Mouse (Mus musculus) lung, postnatal 4 days (tissue): ENCODE measurements around the gene Als2cr12.
"Not testable (repeated sequence)": the region's sequence is repeated elsewhere in the genome, so short reads cannot be mapped to it uniquely, and the experiment has no call there.

ENCODE experiments used
- DNase-seq, 2 experiments: peaks; one replicate each; pipeline ENCODE4 v3.0.0; 2021

Gene Als2cr12

GRCm38 (mm10) chr1:58678412-58678811 lies 17.4 kb downstream of the Als2cr12 start:
- not testable (repeated sequence) for DNase-seq

DNA sequence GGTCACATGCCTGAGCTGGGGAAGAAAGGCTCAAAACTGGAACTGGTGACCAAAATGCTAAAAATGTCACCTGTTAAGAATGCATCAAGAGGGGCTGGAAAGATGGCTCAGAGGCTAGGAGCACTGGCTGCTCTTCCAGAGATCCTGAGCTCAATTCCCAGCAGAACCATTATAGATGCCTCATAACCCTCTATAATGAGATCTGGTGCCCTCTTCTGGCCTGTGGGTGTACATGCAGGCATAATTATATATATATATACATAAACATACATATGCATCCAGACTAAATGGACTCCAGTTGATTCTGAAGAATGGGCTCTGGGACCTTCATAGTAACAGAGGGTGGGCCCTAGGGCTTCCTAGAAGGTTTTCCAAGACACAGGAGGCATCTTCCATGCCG lies 18.2 kb downstream of the Als2cr12 start:
- peak in 1 of 2 experiments; percentile 53 for DNase-seq

DNA sequence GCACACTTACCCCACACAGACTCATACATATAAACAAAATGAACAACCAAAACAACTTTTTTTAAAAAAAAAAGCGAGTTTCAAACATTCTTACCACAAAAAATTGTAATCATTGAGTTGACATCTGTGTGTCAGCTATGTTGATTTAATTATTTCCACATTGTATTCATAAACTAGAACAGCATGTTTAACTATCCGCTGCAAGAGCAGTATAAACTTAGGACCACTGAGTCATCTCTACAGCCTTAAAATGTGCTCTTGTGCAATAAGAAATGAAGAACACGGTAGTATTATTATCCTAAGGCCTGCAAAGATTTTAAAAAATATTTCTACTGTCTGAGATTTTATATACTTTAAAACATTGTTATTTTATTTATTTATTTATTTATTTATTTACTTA lies 20.8 kb downstream of the Als2cr12 start:
- DNase-seq: no peak

DNA sequence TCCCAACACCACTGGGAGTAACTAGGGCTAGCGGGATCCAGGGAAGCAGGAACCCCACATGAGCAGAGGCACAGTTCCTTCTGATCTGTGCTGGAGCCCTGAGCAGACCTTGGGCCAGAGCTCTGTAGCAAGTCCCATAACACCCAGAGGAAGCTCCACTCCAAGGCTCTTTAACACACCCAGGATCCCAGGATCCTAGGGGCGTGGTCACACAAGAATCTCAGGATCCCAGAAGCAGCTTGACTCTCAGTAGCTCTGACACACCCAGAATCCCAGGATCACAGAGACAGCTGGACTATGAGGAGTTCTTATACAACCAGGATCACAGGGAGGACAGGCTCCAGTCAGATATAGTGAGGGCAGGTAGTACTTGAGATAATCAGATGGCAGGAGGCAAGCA lies 23.7 kb downstream of the Als2cr12 start:
- no peak for DNase-seq

GRCm38 (mm10) chr1:58669635-58670034 lies 26.2 kb downstream of the Als2cr12 start:
- DNase-seq: not testable (repeated sequence)

DNA sequence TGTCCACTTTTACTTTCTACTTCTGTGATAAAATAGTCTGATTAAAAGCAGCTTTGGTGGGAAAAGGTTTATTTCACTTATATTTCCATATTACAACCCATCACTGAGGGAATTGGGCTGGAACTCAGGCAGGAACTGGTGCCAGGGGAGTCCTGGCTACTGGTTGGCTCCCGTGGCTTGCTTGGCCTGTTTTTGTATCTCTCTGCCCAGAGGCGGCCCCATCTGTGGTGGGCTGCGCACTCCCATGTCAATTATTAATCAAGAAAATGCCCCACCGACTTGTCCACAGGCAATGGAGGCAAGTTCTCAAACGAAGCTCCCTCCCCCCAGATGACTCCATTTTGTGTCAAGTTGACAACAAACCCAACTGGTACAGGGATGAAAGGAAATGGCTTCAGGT lies 27.6 kb downstream of the Als2cr12 start:
- DNase-seq: no peak

DNA sequence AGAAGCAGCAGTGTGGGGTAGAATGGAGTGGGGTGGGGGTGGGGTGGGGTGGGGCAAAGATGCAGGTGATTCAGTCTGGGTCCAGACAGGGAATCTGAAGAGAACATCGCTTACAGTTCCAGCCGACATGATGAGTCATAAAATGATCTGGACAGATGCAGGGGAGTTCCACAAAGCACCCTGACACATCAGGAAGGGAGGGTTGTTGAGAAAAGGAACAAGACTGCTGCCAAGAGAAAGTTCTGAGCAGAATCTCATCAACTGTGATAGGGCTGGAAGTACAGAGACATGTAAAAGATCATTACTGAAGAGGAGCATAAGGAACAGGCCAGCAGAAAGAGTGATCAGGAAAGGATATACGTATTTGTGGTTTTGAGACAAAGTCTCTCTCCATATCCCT lies 32.4 kb downstream of the Als2cr12 start:
- not testable (repeated sequence) for DNase-seq

DNA sequence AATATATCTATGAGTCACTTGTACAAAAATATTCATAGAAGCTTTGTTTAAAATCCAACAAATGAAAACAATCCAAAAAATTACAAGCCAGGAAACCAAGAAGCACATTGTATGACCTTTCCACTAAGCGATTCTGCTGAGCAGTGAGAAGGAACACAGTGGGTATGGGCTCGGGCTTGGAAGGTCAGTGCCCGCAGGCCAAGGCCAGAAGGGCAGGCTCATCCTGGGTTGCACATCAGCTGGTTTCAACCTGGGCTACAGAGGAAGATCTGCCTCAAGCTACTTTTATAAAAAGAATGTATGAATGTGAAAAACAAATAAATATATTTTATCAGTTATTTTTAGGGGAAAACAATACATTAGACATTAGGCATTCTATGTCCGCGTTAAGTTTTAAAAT lies 33.1 kb downstream of the Als2cr12 start:
- not testable (repeated sequence) for DNase-seq

DNA sequence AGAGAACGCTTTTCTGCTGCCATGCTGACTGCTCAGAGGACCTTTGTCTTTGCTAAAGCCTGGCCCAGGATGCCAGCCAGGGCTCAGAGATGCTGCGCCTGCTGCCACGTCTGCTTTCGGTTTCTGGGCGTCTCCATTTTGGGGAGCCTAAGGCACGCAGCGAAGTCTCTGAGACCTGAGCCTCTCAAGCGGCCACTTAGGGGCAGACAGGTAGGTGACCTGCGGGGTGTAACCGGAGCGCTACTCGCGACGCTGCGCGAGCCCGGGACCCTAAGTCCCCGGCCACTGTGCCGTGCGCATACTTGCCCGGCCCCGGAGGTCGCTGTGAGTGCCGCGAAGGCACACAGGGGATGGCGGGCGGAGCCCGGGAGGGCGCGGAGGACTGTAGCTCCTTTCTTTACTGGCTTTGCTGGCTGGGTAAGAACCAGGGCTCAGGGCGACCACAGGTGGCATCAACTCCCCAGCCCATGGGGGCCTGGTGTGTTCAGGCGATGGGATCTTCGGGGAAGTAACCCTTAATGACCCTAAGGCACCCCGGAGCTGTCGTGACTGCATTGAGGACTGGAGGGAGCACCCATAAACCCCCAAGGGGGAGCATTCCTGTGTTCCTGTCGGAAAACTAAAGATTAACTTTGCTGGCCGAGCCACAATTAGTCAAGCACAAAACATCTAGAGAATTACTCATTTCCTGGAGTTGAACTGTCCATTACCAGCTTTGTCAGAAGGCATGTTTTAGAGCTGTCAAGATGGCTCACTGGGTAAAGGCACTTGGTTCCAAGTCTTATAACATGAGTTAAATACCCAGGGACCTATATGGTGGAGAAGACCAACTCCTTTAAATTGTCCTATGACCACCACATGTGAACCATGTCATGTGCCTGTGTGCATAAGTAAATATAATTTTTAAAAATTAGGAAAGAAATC lies 43.0 kb downstream of the Als2cr12 start:
- DNase-seq: peak; percentile 77 to 79

- DNase-seq: not testable (repeated sequence)
These were observed 44.0 kb downstream of the Als2cr12 start for GRCm38 (mm10) chr1:58651571-58652456.

- DNase-seq: not testable (repeated sequence)
These were observed 66.9 kb downstream of the Als2cr12 start for GRCm38 (mm10) chr1:58628847-58629246.

GRCm38 (mm10) chr1:58621996-58622748 lies 73.6 kb downstream of the Als2cr12 start:
- DNase-seq: peak; percentile 26 to 68

DNA sequence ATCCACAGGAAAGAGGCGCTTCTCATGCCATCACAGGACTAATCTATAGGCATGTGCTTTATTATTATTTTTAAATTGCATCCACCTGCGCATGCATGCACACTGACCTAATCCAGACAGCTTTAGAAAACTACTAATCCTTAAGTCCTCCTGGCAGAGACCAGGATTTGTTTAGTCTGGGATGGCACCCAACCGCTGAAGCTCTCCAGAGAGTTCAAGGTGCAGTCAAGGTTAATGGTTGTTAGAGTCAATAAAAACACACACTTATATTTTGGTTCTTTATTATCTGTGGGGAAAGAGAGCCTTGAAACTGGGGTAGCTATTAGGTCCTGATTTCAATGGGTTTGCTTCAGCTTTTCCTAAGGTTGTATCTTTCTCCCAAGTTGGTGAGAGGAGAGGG lies 74.5 kb downstream of the Als2cr12 start:
- DNase-seq: no peak

- DNase-seq: no peak
These were observed 77.0 kb downstream of the Als2cr12 start for GRCm38 (mm10) chr1:58618766-58619165.

GRCm38 (mm10) chr1:58617978-58618668 lies 77.7 kb downstream of the Als2cr12 start:
- no peak for DNase-seq

DNA sequence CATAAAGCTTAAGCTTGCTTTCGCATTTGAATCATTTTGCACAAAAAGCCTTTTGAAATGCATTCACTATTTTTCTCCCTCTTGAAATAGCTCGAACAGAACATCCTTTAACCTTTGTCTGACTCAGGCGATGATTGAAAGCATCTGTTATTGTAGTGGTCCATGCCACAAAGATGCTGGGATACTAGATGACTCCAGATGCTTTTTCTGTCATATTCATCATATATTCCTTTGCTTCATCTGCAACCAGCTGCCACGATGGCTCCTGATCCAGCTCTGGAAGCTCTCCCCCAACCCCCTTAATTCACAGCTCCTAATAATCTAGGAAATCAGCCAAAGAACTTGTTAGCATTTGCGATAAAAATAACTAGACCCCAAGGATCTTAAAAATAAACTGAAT lies 78.7 kb downstream of the Als2cr12 start:
- no peak for DNase-seq

- DNase-seq: no peak
These were observed 79.6 kb downstream of the Als2cr12 start for GRCm38 (mm10) chr1:58616176-58616575.

DNA sequence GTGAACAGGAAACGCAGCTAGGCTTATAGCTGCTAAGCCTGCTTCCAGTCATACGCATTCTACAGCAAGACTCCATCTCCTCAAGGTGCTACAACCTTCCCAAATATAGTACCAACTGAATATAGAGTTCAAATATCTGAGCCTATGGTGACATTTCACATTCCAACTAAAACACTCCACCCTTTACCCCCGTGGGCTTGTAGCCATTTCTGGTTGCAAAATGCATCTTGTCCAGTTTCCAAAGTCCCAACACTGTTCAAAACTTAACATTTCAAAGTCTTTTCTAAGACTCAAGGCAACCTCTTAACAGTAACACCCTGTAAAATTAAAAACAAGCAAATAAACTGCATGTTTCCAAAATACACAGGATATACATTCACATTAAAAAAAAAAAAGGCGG lies 80.6 kb downstream of the Als2cr12 start:
- DNase-seq: no peak

- peak in 1 of 2 experiments; percentile 46 for DNase-seq
These were observed 81.4 kb downstream of the Als2cr12 start for GRCm38 (mm10) chr1:58614424-58614823.

DNA sequence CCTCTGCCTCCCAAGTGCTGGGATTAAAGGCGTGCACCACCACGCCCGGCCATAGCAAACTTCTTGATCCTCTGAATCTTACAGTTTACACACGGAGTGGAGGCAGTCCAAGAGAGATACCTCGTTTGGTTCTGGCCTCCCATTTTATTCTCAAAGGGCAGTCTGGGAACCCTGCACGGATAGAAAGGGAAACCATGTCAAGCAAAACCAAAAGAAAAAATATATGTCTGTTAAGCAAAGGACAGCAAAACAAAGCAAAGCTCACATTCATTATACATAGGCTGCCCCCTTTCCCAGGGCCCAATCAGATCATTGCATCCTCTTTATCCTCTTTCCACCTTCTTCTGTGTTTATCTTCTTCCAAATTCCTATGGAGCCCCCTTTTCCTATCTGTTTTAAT lies 82.0 kb downstream of the Als2cr12 start:
- peak in 1 of 2 experiments; percentile 16 for DNase-seq

DNA sequence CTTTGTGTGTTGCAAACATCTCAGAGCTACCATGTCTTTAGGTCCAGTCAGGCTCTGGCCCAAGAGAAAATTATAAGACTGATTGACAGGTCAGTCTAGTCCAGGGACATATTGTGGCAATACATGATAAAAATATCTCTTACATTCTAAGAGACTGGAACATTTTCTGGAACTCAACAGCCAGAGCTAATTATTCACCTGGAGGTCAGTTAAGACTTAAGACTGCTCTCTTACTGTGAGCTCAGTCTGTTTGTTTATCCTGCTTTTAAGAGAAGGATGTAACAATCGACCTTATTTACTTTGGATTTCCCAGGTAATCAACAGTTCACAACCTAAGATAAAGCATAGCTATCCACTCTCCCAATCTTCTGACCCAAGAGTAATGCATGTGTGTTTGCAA lies 85.2 kb downstream of the Als2cr12 start:
- DNase-seq: no peak

- no peak for DNase-seq
These were observed 85.6 kb downstream of the Als2cr12 start for GRCm38 (mm10) chr1:58610166-58610565.
